15 mouse cellular contexts compared by ENCODE assay signal in genomic region chrX:41505371-41505770, GRCm38 (mm10).
"Had no signal": no experiment of that assay in that cellular context is flagged by ENCODE, and none has a peak within 500 bp of the region (broad histone marks: within the 10 kb centered on the region; RNA-seq: fewer than 3 reads in every experiment).

No protein-coding gene starts in this region.

- H3K27me3 ChIP-seq: limb, embryonic 12.5 days; liver, embryonic 13.5 days; lung, embryonic 15.5 days; neural tube, embryonic 12.5 days had no signal

- ATAC-seq: liver, postnatal 0 days had no signal

- DNase-seq: kidney, adult 11 months; kidney, adult 9 months; kidney, postnatal 36 days; liver; liver, embryonic 13.5 days; liver, postnatal 0 days; lung, postnatal 14 days; right cerebral cortex, postnatal 25 days; thymus, postnatal 14 days had no signal

- H3K9ac ChIP-seq: limb, embryonic 12.5 days; liver, embryonic 13.5 days; liver, postnatal 0 days; lung, embryonic 15.5 days; neural tube, embryonic 12.5 days had no signal

- H3K36me3 ChIP-seq: limb, embryonic 12.5 days; liver, embryonic 13.5 days; lung, embryonic 15.5 days; neural tube, embryonic 12.5 days had no signal

- H3K27ac ChIP-seq: kidney, postnatal 0 days; limb, embryonic 12.5 days; liver, embryonic 13.5 days; lung, embryonic 15.5 days; macrophage; neural tube, embryonic 12.5 days had no signal

- H3K4me1 ChIP-seq: limb, embryonic 12.5 days; liver, embryonic 13.5 days; lung, embryonic 15.5 days; megakaryocyte, embryonic 14.5 days; neural tube, embryonic 12.5 days had no signal

- H3K4me3 ChIP-seq: limb, embryonic 12.5 days; liver, embryonic 13.5 days; lung, embryonic 15.5 days; megakaryocyte, embryonic 14.5 days; neural tube, embryonic 12.5 days had no signal

- H3K9me3 ChIP-seq: limb, embryonic 12.5 days; liver, embryonic 13.5 days; lung, embryonic 15.5 days; megakaryocyte, embryonic 14.5 days; neural tube, embryonic 12.5 days had no signal

- H3K4me2 ChIP-seq: limb, embryonic 12.5 days; liver, embryonic 13.5 days; lung, embryonic 15.5 days; neural tube, embryonic 12.5 days had no signal
